Mouse (Mus musculus): ENCODE data around the gene Avpi1. TPM values are rescaled to one million over a fixed set of nuclear protein-coding genes. Genes with fewer than 3 reads are reported as not detected.

The Avpi1 gene
- polyA plus RNA-seq, 1 experiment from 2014 or later: 5.1 TPM

Other genes with a start within 250 kb of the Avpi1 start
- gene Rrp12, start 232.9 kb downstream of the Avpi1 start, polyA plus RNA-seq (2015; fragmentation: Nextera tagmentation; extraction: Ambion mirVana): 14.6 and 15.7 TPM in 2 replicates
- 445 and 453 TPM in 2 replicates for gene Pgam1, start 217.1 kb downstream of the Avpi1 start, polyA plus RNA-seq (2015; fragmentation: Nextera tagmentation; extraction: Ambion mirVana)
- gene Exosc1, start 195.6 kb downstream of the Avpi1 start, polyA plus RNA-seq (2015; fragmentation: Nextera tagmentation; extraction: Ambion mirVana): 68.5 and 70.0 TPM in 2 replicates
- gene Zdhhc16, start 195.6 kb downstream of the Avpi1 start, polyA plus RNA-seq (2015; fragmentation: Nextera tagmentation; extraction: Ambion mirVana): 86.1 and 87.6 TPM in 2 replicates
- 32.4 and 34.8 TPM in 2 replicates for gene Mms19, start 147.9 kb downstream of the Avpi1 start, polyA plus RNA-seq (2015; fragmentation: Nextera tagmentation; extraction: Ambion mirVana)
- gene Ubtd1, start 147.3 kb downstream of the Avpi1 start, polyA plus RNA-seq (2015; fragmentation: Nextera tagmentation; extraction: Ambion mirVana): 6.4 and 7.3 TPM in 2 replicates
- gene Ankrd2, start 93.1 kb downstream of the Avpi1 start, polyA plus RNA-seq (2015; fragmentation: Nextera tagmentation; extraction: Ambion mirVana): 0.19 and 0.31 TPM in 2 replicates
- 0.58 and 0.89 TPM in 2 replicates for gene Hoga1, start 83.4 kb downstream of the Avpi1 start, polyA plus RNA-seq (2015; fragmentation: Nextera tagmentation; extraction: Ambion mirVana)
- gene 4933411K16Rik, start 76.8 kb downstream of the Avpi1 start, polyA plus RNA-seq (2015; fragmentation: Nextera tagmentation; extraction: Ambion mirVana): not detected in 2 replicates
- 128 TPM in 2 replicates for gene Morn4, start 42.7 kb downstream of the Avpi1 start, polyA plus RNA-seq (2015; fragmentation: Nextera tagmentation; extraction: Ambion mirVana)
- gene Pi4k2a, start 38.6 kb downstream of the Avpi1 start, polyA plus RNA-seq (2015; fragmentation: Nextera tagmentation; extraction: Ambion mirVana): 23.6 and 29.9 TPM in 2 replicates
- gene Marveld1, start 18.3 kb upstream of the Avpi1 start, polyA plus RNA-seq (2015; fragmentation: Nextera tagmentation; extraction: Ambion mirVana): 1.1 and 1.7 TPM in 2 replicates
- 55.8 and 57.6 TPM in 2 replicates for gene Zfyve27, start 34.9 kb upstream of the Avpi1 start, polyA plus RNA-seq (2015; fragmentation: Nextera tagmentation; extraction: Ambion mirVana)
- gene Sfrp5, start 73.2 kb upstream of the Avpi1 start, polyA plus RNA-seq (2015; fragmentation: Nextera tagmentation; extraction: Ambion mirVana): 0.11 and 0.17 TPM in 2 replicates
- 26.3 and 27.5 TPM in 2 replicates for gene Golga7b, start 118.5 kb upstream of the Avpi1 start, polyA plus RNA-seq (2015; fragmentation: Nextera tagmentation; extraction: Ambion mirVana)